Mouse (Mus musculus) kidney, postnatal 25 days (tissue): ENCODE results near the gene Olfr374.
"Not testable (repeated sequence)": the region's sequence is repeated elsewhere in the genome, so short reads cannot be mapped to it uniquely, and the experiment has no call there.

ENCODE experiments used
- DNase-seq, 2 experiments: peaks; one replicate each; pipeline ENCODE4 v3.0.0; 2021; ENCODE audit warnings: mixed read lengths in 2 of 2

The Olfr374 gene

DNA sequence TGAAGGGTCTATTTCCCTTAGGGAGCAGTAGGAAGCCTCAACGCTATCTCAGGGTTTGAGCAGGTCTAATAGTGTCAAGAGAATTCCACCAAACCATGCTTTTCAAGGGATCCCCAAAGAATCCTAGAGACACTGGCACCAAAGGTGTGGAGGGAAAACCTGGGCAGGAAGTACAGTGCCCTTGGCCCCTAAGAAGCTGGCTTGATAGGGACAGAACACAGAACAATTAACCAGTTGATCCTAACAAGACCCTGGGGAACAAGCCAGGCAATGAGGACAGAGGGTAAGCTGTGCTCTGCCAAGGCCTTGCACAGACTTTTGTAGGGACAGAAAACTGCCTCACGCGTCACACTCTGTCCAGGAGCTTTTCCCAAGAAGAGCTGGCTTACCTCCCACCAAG, at the start of gene Olfr374:
Gene Olfr374, plus strand, starts transcription at position 301 of the 400 bp plus-strand sequence.
- no peak for DNase-seq

- not testable (repeated sequence) for DNase-seq
Measured at GRCm38 (mm10) chr8:72057643-72058042, 49.2 kb upstream of the Olfr374 start.

GRCm38 (mm10) chr8:72066819-72067399, 39.9 kb upstream of the Olfr374 start:
- not testable (repeated sequence) for DNase-seq

GRCm38 (mm10) chr8:72082877-72083276, 24.0 kb upstream of the Olfr374 start, which contains the start of gene Olfr373:
TSS of gene Olfr373 (plus strand) at chr8:72083177.
- DNase-seq, result not testable (repeated sequence)

GRCm38 (mm10) chr8:72084744-72085143, 22.1 kb upstream of the Olfr374 start:
- DNase-seq, result no peak

- DNase-seq, result not testable (repeated sequence)
Measured at GRCm38 (mm10) chr8:72087611-72088010, 19.2 kb upstream of the Olfr374 start.

GRCm38 (mm10) chr8:72096721-72097120, 10.1 kb upstream of the Olfr374 start:
- DNase-seq, result not testable (repeated sequence)

- DNase-seq, result peak; percentile 32 to 58
Measured at GRCm38 (mm10) chr8:72099377-72100103, 7.3 kb upstream of the Olfr374 start.

DNA sequence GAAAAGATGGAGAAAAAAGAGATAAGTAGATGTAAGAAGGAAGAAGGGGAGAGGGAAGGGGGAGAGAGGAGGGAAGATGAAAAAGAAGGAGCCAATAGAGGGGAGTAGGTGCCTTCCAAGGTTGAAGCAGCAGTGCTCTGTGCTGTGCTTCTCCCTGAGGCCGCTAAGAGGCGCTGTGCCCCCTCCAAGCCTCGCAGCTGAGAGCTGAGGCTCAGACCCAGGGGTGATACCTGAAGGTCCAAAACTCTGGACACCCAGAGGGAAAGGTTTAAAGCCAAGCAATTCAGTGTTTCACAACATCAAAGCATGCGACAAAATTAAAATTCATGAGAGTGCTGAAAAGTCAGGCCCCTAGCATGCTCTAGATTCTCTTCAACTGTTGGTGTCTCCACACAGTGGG, 1.7 kb upstream of the Olfr374 start:
- no peak for DNase-seq

DNA sequence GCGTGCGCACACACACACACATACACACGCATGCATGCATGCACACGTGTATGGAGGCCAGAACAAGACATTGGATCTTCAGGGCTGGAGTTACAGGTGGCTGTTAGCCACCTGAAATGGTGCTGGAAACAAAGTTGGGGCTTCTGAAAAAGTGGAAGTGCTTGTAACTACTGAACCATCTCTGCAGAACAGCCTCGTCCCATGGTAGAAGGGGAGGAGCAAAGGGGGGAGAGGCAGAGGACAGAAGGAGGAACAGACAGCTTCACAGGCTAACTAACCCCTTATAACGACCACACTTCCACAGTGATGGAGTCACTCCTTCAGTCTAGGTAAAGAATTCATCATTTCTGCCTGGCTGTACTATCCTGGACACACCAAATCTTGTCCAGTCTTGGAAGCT, 4.0 kb downstream of the Olfr374 start:
- no peak for DNase-seq

DNA sequence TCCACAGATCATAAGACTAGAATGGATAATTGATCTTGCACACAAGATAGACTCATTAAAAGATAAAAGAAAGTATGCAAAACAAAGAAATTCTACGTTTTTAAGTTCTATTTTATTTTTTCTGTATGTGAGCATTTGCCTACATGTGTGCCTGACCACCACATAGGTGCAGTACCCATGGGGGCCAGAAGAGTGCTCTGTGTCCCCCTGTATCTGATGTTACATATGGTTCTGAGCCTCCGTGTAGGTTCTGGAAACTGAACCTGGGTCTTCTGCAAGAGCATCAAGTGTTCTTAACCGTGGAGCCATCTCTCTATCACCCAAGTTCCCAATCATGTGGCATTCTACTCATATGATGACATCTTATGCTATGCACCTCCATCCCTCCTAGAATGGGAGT, 5.6 kb downstream of the Olfr374 start:
- no peak for DNase-seq

DNA sequence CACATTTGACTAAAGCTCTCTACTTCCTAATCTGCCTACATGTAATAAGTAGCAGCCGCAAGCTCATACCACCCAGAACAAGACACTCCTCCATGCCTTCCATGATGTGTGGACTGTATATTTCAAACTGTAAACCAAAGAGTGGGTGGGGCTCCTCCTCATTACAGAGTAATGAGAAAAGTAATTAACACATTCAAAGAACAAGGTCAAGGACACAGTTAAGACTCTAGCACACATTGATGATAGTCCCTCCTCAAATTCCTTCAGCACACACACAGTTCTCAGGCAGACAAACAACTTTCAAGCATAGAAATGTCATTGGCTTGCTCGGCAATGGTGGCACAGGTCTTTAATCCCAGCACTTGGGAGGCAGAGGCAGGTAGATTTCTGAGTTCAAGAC, 8.4 kb downstream of the Olfr374 start:
- DNase-seq, result no peak

DNA sequence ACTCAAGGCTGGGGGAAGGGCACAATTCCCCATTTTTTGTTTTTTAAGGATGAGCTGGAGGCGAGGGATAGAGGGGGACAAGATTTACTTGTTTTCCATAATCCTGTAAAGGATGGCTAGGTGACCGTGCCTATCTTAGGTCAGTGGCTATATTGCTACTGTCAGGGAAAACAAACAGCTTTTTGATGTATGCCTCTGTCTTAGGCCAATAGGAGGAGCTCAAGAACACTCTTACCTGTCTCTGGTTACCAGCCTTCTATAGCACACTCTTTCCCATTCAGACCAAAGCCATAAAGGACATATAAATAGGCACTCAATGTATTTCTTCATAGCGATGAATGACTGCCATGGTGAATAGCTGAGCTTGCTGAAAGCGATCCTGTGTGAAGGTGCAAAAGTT, 11.8 kb downstream of the Olfr374 start:
- no peak for DNase-seq

- DNase-seq, result not testable (repeated sequence)
Measured at GRCm38 (mm10) chr8:72121486-72121885, 14.6 kb downstream of the Olfr374 start.

GRCm38 (mm10) chr8:72121997-72122396, 15.2 kb downstream of the Olfr374 start:
- no peak for DNase-seq

DNA sequence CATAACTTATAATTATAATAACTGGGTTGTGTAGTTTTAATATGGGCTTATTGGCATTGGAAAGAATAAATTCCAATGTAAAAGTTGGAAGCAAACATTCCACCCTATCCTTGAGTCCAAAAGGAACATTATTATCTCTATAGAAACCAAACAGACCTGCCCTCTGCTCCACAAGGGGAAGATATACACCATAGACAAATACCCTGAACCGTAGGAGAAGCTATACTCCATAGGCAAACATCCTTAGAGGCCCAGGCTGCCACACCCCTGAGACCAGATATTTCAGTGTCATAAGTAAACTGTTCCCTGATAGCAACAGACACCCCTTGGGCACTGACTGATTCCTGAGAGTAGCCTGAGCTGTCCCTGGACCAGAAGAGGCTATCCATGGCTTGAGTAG, 21.0 kb downstream of the Olfr374 start:
- DNase-seq, result no peak

DNA sequence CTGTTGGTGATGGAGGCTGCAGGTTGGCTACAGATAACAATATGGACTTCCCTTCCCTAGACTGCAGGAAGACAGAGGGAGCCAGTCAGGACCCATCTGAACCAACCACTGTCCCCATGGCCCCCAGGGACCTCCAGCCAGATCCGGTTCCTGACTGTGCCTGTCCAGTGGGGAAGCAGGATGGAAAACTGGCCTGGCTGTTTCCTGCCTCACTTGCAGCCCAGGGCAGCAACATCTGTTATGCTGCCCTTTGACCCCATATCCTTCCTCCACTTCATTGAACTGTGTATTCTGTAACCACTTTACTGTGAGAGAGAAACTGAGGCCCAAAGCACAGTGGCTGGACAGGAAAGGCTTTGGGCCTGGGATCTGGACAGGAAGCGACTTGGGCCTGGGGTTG, 24.4 kb downstream of the Olfr374 start:
- DNase-seq, result peak; percentile 56 to 83

DNA sequence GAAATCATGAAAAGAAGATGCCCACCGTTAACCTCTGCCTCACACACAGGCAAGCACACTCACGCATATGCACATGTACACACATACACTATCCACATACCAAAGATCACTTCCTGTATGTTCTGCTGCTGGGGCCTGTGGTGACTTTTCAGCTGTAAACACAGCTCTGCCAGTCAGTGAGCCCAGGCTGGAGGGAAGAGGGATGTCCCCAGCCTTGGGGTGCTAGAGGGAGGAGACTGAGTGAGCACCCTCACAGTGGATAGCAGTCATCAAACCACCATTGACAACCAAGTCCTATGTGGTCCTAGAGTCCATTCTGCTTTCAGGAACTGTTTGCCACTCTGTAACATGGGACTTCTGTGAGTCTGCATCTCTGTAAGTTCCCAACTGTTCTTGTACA, 25.1 kb downstream of the Olfr374 start:
- DNase-seq, result no peak

GRCm38 (mm10) chr8:72132417-72132816, 25.6 kb downstream of the Olfr374 start:
- DNase-seq, result no peak

DNA sequence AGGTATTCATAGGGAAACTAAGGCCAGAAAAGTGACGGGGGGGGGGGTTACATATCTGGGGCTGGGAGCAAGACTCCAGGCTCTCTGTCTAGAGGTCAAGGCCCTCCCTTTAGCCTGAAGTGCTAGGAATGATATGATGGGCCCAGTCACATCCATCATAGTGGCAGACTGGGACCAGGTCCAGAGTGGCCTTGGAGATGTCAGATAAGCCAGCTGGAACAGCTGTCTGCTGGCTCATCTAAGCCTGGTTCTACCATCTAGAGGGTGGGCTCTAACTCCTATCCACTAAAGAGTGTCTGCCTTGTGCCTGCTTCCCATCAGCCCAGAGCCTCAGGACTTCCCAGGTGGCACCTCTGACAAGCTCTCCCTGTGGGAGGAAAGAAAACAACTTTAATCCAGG, 26.1 kb downstream of the Olfr374 start:
- peak; percentile 61 for DNase-seq

- DNase-seq, result no peak
Measured at GRCm38 (mm10) chr8:72133507-72133906, 26.7 kb downstream of the Olfr374 start.

DNA sequence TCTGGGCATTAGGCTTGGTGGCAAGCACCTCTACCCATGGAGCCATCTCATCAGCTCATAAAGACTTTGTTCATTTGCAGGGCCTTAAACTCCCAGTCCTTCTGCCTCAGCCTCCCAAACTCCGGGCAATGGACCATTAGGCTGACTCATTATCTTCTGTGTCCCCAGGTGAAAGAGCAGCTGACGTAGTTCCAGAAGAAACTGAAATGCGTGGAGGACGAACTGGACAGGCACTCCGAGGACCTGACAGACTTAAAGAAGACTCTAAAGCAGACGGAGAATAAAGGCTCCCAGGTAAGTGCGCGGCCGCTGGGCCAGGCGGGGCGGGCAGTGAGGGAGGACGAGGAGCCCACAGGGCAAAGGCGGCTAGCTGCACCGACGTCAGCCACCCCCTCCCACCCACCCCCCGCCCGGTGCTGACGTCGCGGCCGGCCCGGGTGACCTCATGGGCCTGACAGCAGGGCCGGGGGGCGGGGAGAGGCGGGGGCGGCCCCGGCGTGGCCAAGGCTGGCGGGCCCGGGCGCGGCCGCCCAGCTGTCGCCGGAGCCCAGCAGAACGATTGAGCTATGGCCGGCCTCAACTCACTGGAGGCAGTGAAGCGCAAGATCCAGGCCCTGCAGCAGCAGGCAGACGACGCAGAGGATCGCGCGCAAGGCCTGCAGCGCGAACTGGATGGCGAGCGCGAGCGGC, 28.1 kb downstream of the Olfr374 start, which contains the start of gene Tpm4:
Gene Tpm4, plus strand, starts transcription at position 220 of the 690 bp plus-strand sequence.
- peak; percentile 75 to 90 for DNase-seq

GRCm38 (mm10) chr8:72135446-72136301, 28.8 kb downstream of the Olfr374 start:
- peak; percentile 43 to 65 for DNase-seq
